Mouse (Mus musculus): Measurements from ENCODE around the gene Lemd1. TPM values are rescaled to one million over a fixed set of nuclear protein-coding genes. Genes with fewer than 3 reads are reported as not detected.

Lemd1 gene
- polyA plus RNA-seq, 1 experiment from 2014 or later = 0.79 TPM

- 6% methylated on average over 12 of the region's 12 CpGs for WGBS
- no peak for ATAC-seq (ENCODE audit: insufficient number of reproducible peaks, low FRiP score, low TSS enrichment, low read depth)
- H3K4me3 ChIP-seq (replicated peaks) = peak overlapping the region; percentile 25
- H3K4me1 ChIP-seq = peaks cover 7% of the 10 kb centered on the region; the same call in 1 of the 2 replicates
- H3K9me3 ChIP-seq (replicated peaks) = no peaks in the 10 kb centered on the region
- no peaks in the 10 kb centered on the region for H3K36me3 ChIP-seq
- H3K4me2 ChIP-seq (replicated peaks) = peak overlapping the region; percentile 51
- H3K9ac ChIP-seq = no peak overlapping the region
- H3K27ac ChIP-seq (replicated peaks) = no peak overlapping the region
- peaks cover 3% of the 10 kb centered on the region; the same call in 1 of the 2 replicates for H3K27me3 ChIP-seq
These were observed 23.0 kb upstream of the Lemd1 start for GRCm38 (mm10) chr1:132168115-132168767.

GRCm38 (mm10) chr1:132170698-132171097 lies 20.5 kb upstream of the Lemd1 start:
- WGBS = 53% methylated on average over 6 of the region's 6 CpGs
- ATAC-seq (ENCODE audit: insufficient number of reproducible peaks, low FRiP score, low TSS enrichment, low read depth) = no peak
- Histone ChIP-seq H3K27me3 (peaks cover 3% of the 10 kb centered on the region; the same call in 1 of the 2 replicates), H3K27ac (replicated peaks) (no peak overlapping the region), H3K9ac (no peak overlapping the region), H3K4me1 (peaks cover 7% of the 10 kb centered on the region; the same call in 1 of the 2 replicates), H3K36me3 (no peaks in the 10 kb centered on the region), H3K4me3 (replicated peaks) (no peak overlapping the region), H3K9me3 (replicated peaks) (no peaks in the 10 kb centered on the region), H3K4me2 (replicated peaks) (no peak overlapping the region)

GRCm38 (mm10) chr1:132171619-132172018 lies 19.6 kb upstream of the Lemd1 start:
- ATAC-seq (ENCODE audit: insufficient number of reproducible peaks, low FRiP score, low TSS enrichment, low read depth) = no peak
- no peaks in the 10 kb centered on the region for H3K9me3 ChIP-seq (replicated peaks)
- H3K27me3 ChIP-seq = peaks cover 3% of the 10 kb centered on the region; the same call in 1 of the 2 replicates
- peaks cover 7% of the 10 kb centered on the region; the same call in 1 of the 2 replicates for H3K4me1 ChIP-seq
- no peak overlapping the region for H3K4me3 ChIP-seq (replicated peaks)
- no peaks in the 10 kb centered on the region for H3K36me3 ChIP-seq
- H3K4me2 ChIP-seq (replicated peaks) = no peak overlapping the region
- H3K9ac ChIP-seq = no peak overlapping the region
- WGBS = 15% methylated on average over 2 of the region's 2 CpGs
- no peak overlapping the region for H3K27ac ChIP-seq (replicated peaks)

DNA sequence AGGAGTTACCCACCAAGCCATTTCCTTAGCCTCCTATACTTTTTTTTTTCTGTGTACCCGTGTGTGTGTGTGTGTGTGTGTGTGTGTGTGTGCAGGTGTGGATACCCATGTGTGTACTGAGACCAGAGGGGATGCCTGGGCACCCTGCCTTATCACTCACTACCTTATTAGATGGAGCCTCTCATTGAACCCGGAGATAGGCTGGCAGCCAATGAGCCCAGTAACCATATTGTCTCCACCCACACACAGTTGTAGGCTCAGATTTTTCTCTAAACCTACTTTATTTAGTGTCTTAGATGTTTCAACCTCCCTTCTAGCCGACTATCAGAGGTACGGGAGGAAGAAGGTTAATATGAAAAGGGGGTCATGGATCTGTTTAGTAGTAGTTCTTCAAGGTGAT lies 4.9 kb upstream of the Lemd1 start:
- no peak overlapping the region for H3K4me3 ChIP-seq (replicated peaks)
- 77% methylated on average over 4 of the region's 4 CpGs for WGBS
- H3K9ac ChIP-seq = no peak overlapping the region
- no peak overlapping the region for H3K27ac ChIP-seq (replicated peaks)
- H3K36me3 ChIP-seq = no peaks in the 10 kb centered on the region
- H3K27me3 ChIP-seq = peaks cover 47% of the 10 kb centered on the region
- no peak for ATAC-seq (ENCODE audit: insufficient number of reproducible peaks, low FRiP score, low TSS enrichment, low read depth)
- no peaks in the 10 kb centered on the region for H3K9me3 ChIP-seq (replicated peaks)
- no peak overlapping the region for H3K4me2 ChIP-seq (replicated peaks)
- H3K4me1 ChIP-seq = peaks cover 17% of the 10 kb centered on the region

DNA sequence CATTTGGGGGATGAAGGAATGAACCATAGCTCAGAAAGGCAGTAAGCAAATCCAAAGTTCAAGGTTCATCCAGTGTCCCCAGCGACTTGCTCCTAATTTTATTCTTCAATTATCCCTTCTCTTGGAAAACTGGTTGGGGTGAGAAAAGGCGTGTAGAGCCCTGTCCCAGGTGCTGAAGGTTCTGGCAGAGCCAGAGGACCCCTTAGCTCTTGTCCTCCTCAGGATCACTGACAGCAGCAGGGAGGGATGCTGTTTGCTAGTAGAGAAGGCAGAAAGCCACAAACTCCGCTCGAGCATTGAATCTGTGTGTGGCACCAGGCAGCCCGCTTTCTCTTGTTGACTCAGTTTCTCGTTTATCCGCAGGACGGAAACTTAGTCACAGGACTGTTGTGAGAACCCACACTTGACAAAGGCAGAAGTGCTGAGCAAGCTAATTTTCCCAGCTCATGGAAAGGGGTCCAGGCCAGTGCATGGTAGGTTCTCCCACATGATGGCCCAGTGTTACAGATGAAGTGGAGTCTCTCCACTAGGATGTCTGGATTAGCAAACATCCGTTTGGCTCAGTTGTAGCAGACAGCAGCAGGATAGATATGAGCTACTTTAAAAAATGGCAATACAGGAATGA lies 2.7 kb upstream of the Lemd1 start:
- 36% methylated on average over 9 of the region's 9 CpGs for WGBS
- no peak for ATAC-seq (ENCODE audit: insufficient number of reproducible peaks, low FRiP score, low TSS enrichment, low read depth)
- Histone ChIP-seq H3K4me2 (replicated peaks) (no peak overlapping the region), H3K36me3 (no peaks in the 10 kb centered on the region), H3K4me3 (replicated peaks) (no peak overlapping the region), H3K9me3 (replicated peaks) (no peaks in the 10 kb centered on the region), H3K27me3 (peaks cover 66% of the 10 kb centered on the region), H3K9ac (no peak overlapping the region), H3K27ac (replicated peaks) (no peak overlapping the region), H3K4me1 (peaks cover 30% of the 10 kb centered on the region)

DNA sequence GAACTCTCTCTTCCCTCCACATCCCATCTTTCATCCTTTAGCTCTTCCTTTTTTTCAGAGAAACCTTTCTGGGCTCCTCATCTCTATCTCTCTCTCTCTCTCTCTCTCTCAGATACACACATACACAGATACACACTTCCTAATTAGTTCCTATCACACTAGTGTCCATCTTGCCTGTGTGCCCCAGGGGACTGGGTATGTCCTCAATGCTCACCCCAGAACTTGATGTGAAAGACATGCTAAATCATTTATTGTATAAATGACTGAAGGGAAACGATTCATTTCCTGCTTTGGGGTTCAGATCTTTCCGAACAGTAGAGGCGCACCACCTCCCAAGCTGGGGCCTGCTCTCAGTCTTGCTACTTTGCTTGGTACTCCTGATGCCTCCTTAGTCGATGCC lies 2.0 kb upstream of the Lemd1 start:
- Histone ChIP-seq H3K4me3 (replicated peaks) (no peak overlapping the region), H3K9me3 (replicated peaks) (no peaks in the 10 kb centered on the region), H3K9ac (no peak overlapping the region), H3K36me3 (no peaks in the 10 kb centered on the region), H3K27me3 (peaks cover 70% of the 10 kb centered on the region), H3K27ac (replicated peaks) (no peak overlapping the region), H3K4me1 (peaks cover 30% of the 10 kb centered on the region), H3K4me2 (replicated peaks) (no peak overlapping the region)
- 45% methylated on average over 4 of the region's 4 CpGs for WGBS
- no peak for ATAC-seq (ENCODE audit: insufficient number of reproducible peaks, low FRiP score, low TSS enrichment, low read depth)

DNA sequence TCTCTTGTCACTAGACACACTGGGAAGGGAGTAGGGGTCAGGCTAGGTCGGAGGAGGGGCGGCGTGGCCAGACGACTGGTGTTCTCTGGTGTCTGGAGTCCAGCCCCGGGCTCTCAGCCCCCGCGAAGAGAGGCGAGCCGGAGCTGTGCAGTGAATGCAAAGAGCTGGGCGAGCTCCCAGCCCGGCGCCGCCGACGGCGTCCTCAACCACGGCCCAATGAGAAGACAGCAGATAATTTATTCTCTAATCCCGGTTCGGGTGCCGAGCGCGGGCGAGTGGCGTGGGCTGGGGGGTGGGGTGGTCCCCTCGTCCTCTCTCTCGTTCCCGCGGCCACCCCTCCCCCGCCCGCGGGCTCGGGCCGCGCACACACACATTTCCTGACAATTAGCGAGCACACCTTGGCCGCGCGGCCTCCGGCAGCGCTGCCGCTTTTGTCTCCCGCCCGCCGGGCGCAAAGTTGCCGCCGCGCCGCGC lies 1.2 kb upstream of the Lemd1 start:
- Histone ChIP-seq H3K4me1 (peaks cover 30% of the 10 kb centered on the region), H3K27me3 (peaks cover 70% of the 10 kb centered on the region), H3K9me3 (replicated peaks) (no peaks in the 10 kb centered on the region), H3K4me2 (replicated peaks) (peak overlapping the region; percentile 98), H3K9ac (peak overlapping the region; percentile 41), H3K36me3 (no peaks in the 10 kb centered on the region), H3K4me3 (replicated peaks) (peak overlapping the region; percentile 55), H3K27ac (replicated peaks) (no peak overlapping the region)
- ATAC-seq (ENCODE audit: insufficient number of reproducible peaks, low FRiP score, low TSS enrichment, low read depth) = peak; percentile 21; the same call in 1 of the 2 replicates
- WGBS = under 1% methylated on average over 44 of the region's 50 CpGs

GRCm38 (mm10) chr1:132190621-132191092 lies 574 bp upstream of the Lemd1 start:
- H3K4me3 ChIP-seq (replicated peaks) = peak overlapping the region; percentile 55
- no peaks in the 10 kb centered on the region for H3K9me3 ChIP-seq (replicated peaks)
- H3K27me3 ChIP-seq = peaks cover 70% of the 10 kb centered on the region
- H3K27ac ChIP-seq (replicated peaks) = no peak overlapping the region
- no peaks in the 10 kb centered on the region for H3K36me3 ChIP-seq
- peaks cover 30% of the 10 kb centered on the region for H3K4me1 ChIP-seq
- peak overlapping the region; percentile 98 for H3K4me2 ChIP-seq (replicated peaks)
- H3K9ac ChIP-seq = peak overlapping the region; percentile 41
- ATAC-seq (ENCODE audit: insufficient number of reproducible peaks, low FRiP score, low TSS enrichment, low read depth) = no peak
- WGBS = under 1% methylated on average over 60 of the region's 62 CpGs

- Histone ChIP-seq H3K4me1 (peaks cover 33% of the 10 kb centered on the region), H3K36me3 (no peaks in the 10 kb centered on the region), H3K27ac (replicated peaks) (no peak overlapping the region), H3K27me3 (peaks cover 68% of the 10 kb centered on the region), H3K9me3 (replicated peaks) (no peaks in the 10 kb centered on the region), H3K4me2 (replicated peaks) (peak overlapping the region; percentile 98), H3K4me3 (replicated peaks) (peak overlapping the region; percentile 55), H3K9ac (no peak overlapping the region)
- 7% methylated on average over 16 of the region's 16 CpGs for WGBS
- no peak for ATAC-seq (ENCODE audit: insufficient number of reproducible peaks, low FRiP score, low TSS enrichment, low read depth)
These were observed 802 bp downstream of the Lemd1 start for GRCm38 (mm10) chr1:132191786-132192680.

GRCm38 (mm10) chr1:132193806-132194205 lies 2.6 kb downstream of the Lemd1 start:
- no peak overlapping the region for H3K27ac ChIP-seq (replicated peaks)

DNA sequence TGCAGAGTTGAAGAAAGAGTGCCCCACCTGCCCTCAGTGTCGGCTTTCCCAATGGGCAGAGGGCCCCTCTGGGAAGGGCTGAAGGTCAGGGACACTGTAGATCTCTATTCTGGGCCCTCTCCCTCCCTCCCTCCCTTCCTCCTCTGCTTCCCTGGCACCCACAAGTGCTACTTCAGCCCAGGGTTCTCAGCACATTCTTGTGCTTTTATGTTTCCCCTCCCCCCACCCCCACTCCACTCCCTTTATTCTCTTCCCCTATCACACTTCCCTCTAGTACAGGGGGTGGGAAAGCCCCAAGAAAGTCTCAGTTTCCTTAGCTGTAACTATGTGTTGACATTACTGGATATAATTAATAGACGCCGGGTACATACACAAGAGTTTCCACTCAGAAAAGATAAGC lies 3.4 kb downstream of the Lemd1 start:
- Histone ChIP-seq H3K4me3 (replicated peaks) (no peak overlapping the region), H3K4me2 (replicated peaks) (no peak overlapping the region), H3K9me3 (replicated peaks) (no peaks in the 10 kb centered on the region), H3K27me3 (peaks cover 55% of the 10 kb centered on the region), H3K27ac (replicated peaks) (no peak overlapping the region), H3K9ac (no peak overlapping the region), H3K36me3 (no peaks in the 10 kb centered on the region), H3K4me1 (peaks cover 36% of the 10 kb centered on the region)
- WGBS = 43% methylated on average over 3 of the region's 3 CpGs
- no peak for ATAC-seq (ENCODE audit: insufficient number of reproducible peaks, low FRiP score, low TSS enrichment, low read depth)

More at GRCm38 (mm10) chr1:132193806-132194205, 2.6 kb downstream of the Lemd1 start:
- no peaks in the 10 kb centered on the region for H3K9me3 ChIP-seq (replicated peaks)
- WGBS = 62% methylated on average over 3 of the region's 3 CpGs
- no peak overlapping the region for H3K4me2 ChIP-seq (replicated peaks)
- H3K4me3 ChIP-seq (replicated peaks) = no peak overlapping the region
- H3K9ac ChIP-seq = no peak overlapping the region
- H3K4me1 ChIP-seq = peaks cover 33% of the 10 kb centered on the region
- H3K27me3 ChIP-seq = peaks cover 58% of the 10 kb centered on the region
- no peaks in the 10 kb centered on the region for H3K36me3 ChIP-seq
- ATAC-seq (ENCODE audit: insufficient number of reproducible peaks, low FRiP score, low TSS enrichment, low read depth) = no peak

Measured in embryonic facial prominence, embryonic 15.5 days (tissue).